Mouse (Mus musculus) lung, adult 2 months (tissue): ENCODE data around the gene Rbfox2.

Source experiments
- CTCF ChIP-seq: fragments of 200-500 bp; IDR thresholded peaks from 2 replicates; pipeline ENCODE4 v1.5.1; 2011; ENCODE audit warnings: mild to moderate bottlenecking, low read length, control low read depth; ENCODE audit not compliant: insufficient read depth
- POLR2A ChIP-seq: fragments of 200-500 bp; IDR thresholded peaks from 2 replicates; pipeline ENCODE4 v1.6.1; 2011; ENCODE audit warnings: low read depth, mild to moderate bottlenecking, control low read depth, low read length, borderline replicate concordance; ENCODE audit errors: extremely low read depth

- no peak for TF ChIP-seq CTCF
- no peak for TF ChIP-seq POLR2A
These were observed 13.3 kb downstream of the Rbfox2 start for GRCm38 (mm10) chr15:77293493-77293892.
